Mouse (Mus musculus) limb, embryonic 10.5 days (tissue): ENCODE measurements around the gene Htra2. TPM values are rescaled to one million over a fixed set of nuclear protein-coding genes. Genes with fewer than 3 reads are reported as not detected.

Experiments
- DNase-seq: peaks from one replicate; pipeline ENCODE4 v3.0.0-alpha.2; 2017; ENCODE audit warnings: low spot score
- H3K27ac ChIP-seq: fragments of 300-500 bp; sonication (generic); 2 replicates; pipeline ENCODE4 v1.5.1; 2016; ENCODE audit warnings: mild to moderate bottlenecking
- H3K27me3 ChIP-seq: fragments of 300-500 bp; sonication (generic); 2 replicates; pipeline ENCODE4 v1.6.1; 2016; ENCODE audit warnings: low read depth, mild to moderate bottlenecking; ENCODE audit not compliant: poor library complexity, severe bottlenecking
- H3K36me3 ChIP-seq: fragments of 300-500 bp; sonication (generic); 2 replicates; pipeline ENCODE4 v1.6.1; 2016; ENCODE audit warnings: mild to moderate bottlenecking, moderate library complexity
- H3K4me1 ChIP-seq: fragments of 300-500 bp; sonication (generic); 2 replicates; pipeline ENCODE4 v1.6.1; 2016
- H3K4me3 ChIP-seq: fragments of 300-500 bp; sonication (generic); 2 replicates; pipeline ENCODE4 v1.5.1; 2016; ENCODE audit warnings: mild to moderate bottlenecking, moderate library complexity
- H3K9me3 ChIP-seq: fragments of 300-500 bp; sonication (generic); replicated peaks from 2 replicates; pipeline ENCODE4 v1.6.1; 2016; ENCODE audit warnings: mild to moderate bottlenecking
- WGBS: fragments of 180-500 bp; shearing (Covaris S2); methylation state at CpG from one replicate; pipeline ENCODE4 v1.1.7; 2016; 5-methylcytosine and 5-hydroxymethylcytosine counted together
- polyA plus RNA-seq: library from polyadenylated mRNA; unstranded; fragments of >200 nt; fragmentation: Nextera tagmentation; extraction: Ambion mirVana; gene quantifications from 2 replicates; pipeline ENCODE4 v1.2.1, GENCODE M21; 2016

Htra2 gene
- polyA plus RNA-seq, 1 experiment from 2014 or later, result 76.2 TPM

DNA sequence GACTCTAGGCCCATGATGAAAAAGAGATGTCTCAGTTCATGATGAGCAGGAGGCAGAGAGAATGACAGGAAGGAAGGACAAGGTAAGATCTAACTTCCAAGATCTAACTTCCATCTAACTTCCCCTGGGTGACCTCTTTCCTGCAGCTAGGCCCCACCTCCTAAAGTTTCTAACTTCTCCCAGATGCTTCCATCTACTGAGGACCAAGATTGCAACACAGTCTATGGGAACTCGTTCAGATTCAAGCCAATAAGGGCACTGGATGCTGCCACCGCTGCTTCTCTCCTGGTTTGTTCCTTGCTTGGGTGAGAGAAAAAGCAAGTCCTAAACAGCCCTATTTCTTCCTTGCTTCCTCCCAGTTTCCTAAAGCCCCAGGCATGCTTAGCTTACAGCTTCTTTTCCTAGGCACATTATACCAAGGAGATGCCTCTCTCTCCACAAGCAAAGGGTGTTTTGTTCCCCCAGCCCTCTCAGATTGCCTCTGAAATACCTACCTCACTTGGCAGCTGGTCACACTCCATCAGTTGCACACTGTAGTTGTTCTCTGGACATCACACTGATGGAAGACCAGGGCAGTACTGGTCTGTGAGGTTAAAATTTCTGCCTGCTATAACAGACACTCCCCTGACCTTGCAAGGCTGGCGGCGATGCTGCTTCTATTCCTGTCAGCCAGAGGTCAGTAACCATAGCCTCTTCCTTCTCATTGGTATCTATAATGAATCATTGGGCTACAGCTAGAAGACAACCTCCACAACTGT is 34.1 kb downstream of the Htra2 start:
- H3K4me3 ChIP-seq, result no peak overlapping the region
- H3K4me1 ChIP-seq, result peaks cover 4% of the 10 kb centered on the region
- no peaks in the 10 kb centered on the region for H3K27me3 ChIP-seq
- 85% methylated on average over 4 of the region's 4 CpGs for WGBS
- DNase-seq, result no peak
- H3K27ac ChIP-seq, result no peak overlapping the region
- no peaks in the 10 kb centered on the region for H3K9me3 ChIP-seq
- H3K36me3 ChIP-seq, result no peaks in the 10 kb centered on the region

DNA sequence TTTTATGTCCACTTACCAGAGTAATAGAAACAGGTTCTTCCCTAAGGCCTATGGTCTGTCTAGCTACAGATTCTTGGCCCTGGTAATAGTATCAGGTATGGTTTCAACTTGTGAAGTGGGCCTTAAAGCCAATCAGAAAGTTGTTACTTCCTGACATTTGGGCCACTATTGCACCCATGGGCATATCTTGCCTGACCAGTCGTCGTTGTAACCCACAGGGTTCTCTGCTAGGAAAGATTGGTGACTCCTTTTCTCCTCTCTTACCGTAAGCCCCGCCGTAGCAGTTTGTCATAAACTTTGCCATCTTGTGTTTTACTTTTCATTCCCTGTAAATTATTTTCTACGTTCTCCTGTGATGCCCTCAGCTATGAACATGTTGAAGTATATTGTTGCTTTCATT is 35.0 kb downstream of the Htra2 start:
- no peak overlapping the region for H3K4me3 ChIP-seq
- peaks cover 4% of the 10 kb centered on the region for H3K4me1 ChIP-seq
- H3K27me3 ChIP-seq, result no peaks in the 10 kb centered on the region
- 86% methylated on average over 6 of the region's 6 CpGs for WGBS
- H3K36me3 ChIP-seq, result no peaks in the 10 kb centered on the region
- H3K9me3 ChIP-seq, result no peaks in the 10 kb centered on the region
- no peak for DNase-seq
- H3K27ac ChIP-seq, result no peak overlapping the region

DNA sequence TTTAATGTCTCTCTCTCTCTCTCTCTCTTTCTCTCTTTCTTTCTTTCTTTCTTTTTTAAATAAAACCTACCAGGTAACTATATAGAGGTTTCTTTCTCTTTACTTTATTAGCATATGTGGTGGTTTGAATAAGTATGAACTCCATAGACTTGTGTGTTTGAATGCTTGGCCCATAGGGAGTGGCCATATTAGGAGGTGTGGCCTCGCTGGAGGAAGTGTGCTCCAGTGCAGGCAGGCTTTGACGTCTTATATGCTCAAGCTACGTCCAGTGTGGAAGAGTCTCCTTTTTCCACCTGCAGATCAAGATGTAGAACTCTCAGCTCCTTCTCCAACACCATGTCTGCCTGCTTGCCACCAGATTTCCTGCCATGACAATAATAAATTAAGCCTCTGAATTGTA is 36.0 kb downstream of the Htra2 start:
- no peak overlapping the region for H3K4me3 ChIP-seq
- no peaks in the 10 kb centered on the region for H3K9me3 ChIP-seq
- no peak for DNase-seq
- H3K4me1 ChIP-seq, result peaks cover 1% of the 10 kb centered on the region
- 80% methylated on average over 3 of the region's 3 CpGs for WGBS
- H3K27ac ChIP-seq, result no peak overlapping the region
- H3K36me3 ChIP-seq, result no peaks in the 10 kb centered on the region
- H3K27me3 ChIP-seq, result no peaks in the 10 kb centered on the region

DNA sequence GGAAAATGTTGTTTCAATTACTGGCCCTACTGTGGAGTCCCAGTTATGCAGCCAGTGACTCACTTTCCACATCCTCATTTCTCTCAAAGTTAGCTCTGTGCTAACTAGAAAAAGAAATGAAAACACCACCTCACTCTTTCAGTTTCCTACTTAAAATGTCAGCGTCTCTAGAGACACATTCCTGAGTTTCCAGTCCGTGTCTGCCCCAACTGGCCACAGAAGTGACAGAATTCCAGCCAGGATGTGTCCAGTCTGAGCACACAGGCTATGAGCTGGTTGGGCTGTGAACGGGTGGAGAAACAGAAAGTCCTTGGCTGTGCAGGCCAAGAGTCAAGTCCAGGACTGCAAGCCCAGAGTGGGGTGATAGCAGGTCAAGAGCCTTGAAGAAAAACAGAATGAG is 37.9 kb downstream of the Htra2 start:
- H3K4me3 ChIP-seq, result no peak overlapping the region
- 67% methylated on average over 3 of the region's 3 CpGs for WGBS
- peaks cover 2% of the 10 kb centered on the region for H3K4me1 ChIP-seq
- H3K27ac ChIP-seq, result no peak overlapping the region
- no peak for DNase-seq
- H3K36me3 ChIP-seq, result no peaks in the 10 kb centered on the region
- no peaks in the 10 kb centered on the region for H3K27me3 ChIP-seq
- no peaks in the 10 kb centered on the region for H3K9me3 ChIP-seq

DNA sequence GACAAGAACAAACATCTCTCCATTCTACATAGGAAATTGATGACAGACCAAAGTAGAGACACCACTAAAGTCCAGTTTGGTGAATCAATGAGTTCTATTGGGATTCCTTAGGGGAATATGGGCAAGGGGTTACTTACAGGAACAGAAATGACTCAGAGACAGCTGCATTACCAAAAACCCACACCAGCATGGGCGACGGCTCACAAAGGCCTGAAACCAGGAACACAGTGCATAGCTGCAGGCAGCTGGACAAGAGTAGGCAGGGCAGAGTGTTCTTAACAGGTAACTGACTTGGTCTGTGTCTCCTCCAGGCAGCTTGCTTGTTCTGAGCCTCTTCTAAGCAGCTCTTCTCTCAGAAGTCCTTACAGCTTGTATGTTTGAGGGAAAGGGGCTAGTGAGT is 39.3 kb downstream of the Htra2 start:
- 88% methylated on average over 2 of the region's 2 CpGs for WGBS
- H3K27ac ChIP-seq, result no peak overlapping the region
- peaks cover 2% of the 10 kb centered on the region for H3K4me1 ChIP-seq
- H3K27me3 ChIP-seq, result no peaks in the 10 kb centered on the region
- H3K36me3 ChIP-seq, result no peaks in the 10 kb centered on the region
- no peak overlapping the region for H3K4me3 ChIP-seq
- H3K9me3 ChIP-seq, result no peaks in the 10 kb centered on the region
- no peak for DNase-seq

DNA sequence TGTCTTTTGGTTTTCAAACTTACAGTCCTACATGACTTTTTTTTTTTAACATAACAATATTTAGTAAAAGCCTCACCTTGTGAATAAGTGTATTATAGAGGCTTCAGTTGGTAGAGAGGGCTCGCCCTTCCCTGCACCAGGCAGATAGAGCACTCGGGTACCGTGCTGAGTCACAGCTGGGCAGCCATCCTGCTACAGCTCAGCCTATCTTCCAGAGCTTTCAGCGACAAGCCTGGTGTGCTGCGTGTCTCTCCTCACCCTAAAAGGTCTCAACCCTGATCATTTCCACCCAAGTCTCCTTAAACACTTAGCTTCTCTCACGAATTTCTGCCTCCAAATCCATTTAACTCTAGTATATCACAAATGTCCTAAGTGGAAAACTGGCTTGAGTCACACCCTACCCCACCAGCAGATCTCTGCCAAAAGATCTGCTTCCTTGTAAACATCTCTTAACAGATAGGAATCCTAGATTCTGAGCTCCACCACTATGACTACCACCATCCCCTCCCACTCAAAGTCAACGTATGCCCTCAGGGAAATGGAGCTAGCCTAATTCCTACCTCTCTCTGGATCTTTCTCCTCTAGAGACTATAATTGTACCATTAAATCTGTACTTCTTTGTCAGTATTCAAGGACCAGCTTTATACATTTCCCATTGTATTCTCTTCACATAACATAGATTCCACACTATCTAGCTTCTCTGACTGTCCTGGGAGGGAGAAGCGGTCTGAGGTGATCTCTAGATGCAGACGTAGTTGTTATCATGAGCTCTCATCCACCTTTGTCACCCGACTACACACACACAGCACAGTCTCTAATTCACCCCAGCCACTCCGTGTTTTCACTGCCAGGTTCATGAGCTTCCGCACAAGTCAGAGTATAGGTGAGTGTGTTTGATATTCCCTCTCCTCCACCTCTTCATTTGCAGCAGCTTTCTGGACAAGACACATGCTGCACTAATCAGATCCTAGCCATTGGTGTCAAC is 40.3 kb downstream of the Htra2 start:
- H3K36me3 ChIP-seq, result no peaks in the 10 kb centered on the region
- H3K27me3 ChIP-seq, result no peaks in the 10 kb centered on the region
- no peak overlapping the region for H3K4me3 ChIP-seq
- H3K9me3 ChIP-seq, result no peaks in the 10 kb centered on the region
- 81% methylated on average over 12 of the region's 12 CpGs for WGBS
- H3K4me1 ChIP-seq, result peaks cover 2% of the 10 kb centered on the region
- no peak overlapping the region for H3K27ac ChIP-seq
- no peak for DNase-seq

DNA sequence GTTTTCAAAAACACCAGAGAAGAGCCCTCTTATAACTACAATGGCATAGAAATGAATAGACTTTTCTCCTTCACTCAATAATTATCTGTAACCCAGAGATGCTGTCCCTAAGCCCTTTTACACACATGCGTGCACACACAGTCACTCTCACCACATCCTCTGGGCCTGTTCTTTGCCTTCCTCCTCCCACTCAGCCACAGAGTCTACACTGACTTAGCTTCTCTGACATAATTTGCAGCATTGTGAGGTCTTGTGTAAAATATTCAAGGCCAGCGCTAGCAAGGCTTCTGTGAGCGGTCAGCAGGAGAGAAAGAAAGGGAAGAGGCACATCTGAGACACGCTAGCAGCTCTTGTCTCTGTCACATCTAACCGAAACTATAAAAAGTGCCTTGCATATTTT is 41.6 kb downstream of the Htra2 start:
- Histone ChIP-seq H3K4me3 (no peak overlapping the region), H3K27me3 (no peaks in the 10 kb centered on the region), H3K9me3 (no peaks in the 10 kb centered on the region), H3K4me1 (peaks cover 2% of the 10 kb centered on the region), H3K36me3 (no peaks in the 10 kb centered on the region), H3K27ac (no peak overlapping the region)
- WGBS, result 85% methylated on average over 5 of the region's 5 CpGs
- DNase-seq, result no peak

DNA sequence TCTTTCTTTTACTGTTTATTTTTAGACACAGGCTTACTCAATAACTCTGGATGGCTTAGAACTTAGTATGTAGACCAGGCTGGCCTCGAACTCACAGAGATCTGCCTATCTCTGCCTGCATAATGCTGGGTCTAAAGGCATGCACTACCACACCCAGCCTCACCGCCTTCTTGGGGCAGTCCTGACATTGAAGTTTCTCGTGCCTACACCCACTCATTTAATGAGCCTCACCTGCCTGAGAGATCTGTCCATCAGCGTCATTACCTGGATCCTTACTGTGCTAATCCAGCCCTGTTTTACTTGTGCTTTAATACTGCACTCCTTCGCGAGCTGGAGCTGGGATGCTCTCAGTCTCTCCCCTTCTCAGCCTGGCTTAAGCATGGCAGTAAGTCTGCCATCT is 43.3 kb downstream of the Htra2 start:
- no peaks in the 10 kb centered on the region for H3K27me3 ChIP-seq
- H3K27ac ChIP-seq, result no peak overlapping the region
- H3K9me3 ChIP-seq, result no peaks in the 10 kb centered on the region
- no peak overlapping the region for H3K4me3 ChIP-seq
- H3K4me1 ChIP-seq, result peaks cover 2% of the 10 kb centered on the region; the same call in 1 of the 2 replicates
- DNase-seq, result no peak
- no peaks in the 10 kb centered on the region for H3K36me3 ChIP-seq
- WGBS, result 80% methylated on average over 6 of the region's 6 CpGs

DNA sequence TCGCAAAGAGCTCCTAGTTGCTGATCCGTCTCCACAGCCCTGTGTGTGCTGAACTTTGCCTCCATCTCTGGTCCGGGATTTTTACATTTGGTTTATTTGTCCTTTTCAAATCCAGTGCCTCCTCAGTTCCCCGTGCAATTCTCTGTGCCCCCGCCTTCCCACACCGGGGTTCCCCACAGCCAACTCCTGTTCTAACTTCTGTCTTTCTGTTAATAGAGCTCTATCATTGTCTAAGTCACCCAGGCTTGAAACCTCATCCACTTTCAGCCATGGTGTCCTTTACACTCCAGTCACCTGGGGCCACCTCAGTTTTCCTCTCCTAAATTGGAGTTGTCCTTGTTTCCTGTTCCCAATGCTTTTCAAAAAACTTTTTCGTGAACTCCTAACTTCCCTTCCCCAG is 43.8 kb downstream of the Htra2 start:
- Histone ChIP-seq H3K27ac (no peak overlapping the region), H3K4me3 (no peak overlapping the region), H3K9me3 (no peaks in the 10 kb centered on the region), H3K4me1 (peaks cover 2% of the 10 kb centered on the region; the same call in 1 of the 2 replicates), H3K36me3 (no peaks in the 10 kb centered on the region), H3K27me3 (no peaks in the 10 kb centered on the region)
- 91% methylated on average over 7 of the region's 7 CpGs for WGBS
- no peak for DNase-seq

DNA sequence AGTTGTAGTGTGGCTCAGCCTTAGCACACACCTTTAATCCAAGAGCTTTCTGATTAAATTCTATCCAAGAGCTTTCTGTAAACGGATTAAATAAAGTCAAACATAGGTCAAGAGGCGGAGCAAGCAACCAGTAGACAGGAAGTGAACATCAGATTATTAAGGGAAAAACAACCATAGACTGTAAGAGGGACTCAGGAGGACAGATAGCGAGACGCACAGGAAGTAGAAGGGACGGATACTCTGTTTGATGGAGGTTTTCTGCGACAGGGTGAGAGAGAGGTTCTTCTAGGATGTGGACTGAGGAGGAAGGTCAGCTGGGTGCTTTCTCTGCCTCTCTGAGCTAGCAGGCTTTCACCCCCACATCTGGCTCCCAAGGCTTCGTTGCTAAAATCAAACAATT is 45.1 kb downstream of the Htra2 start:
- Histone ChIP-seq H3K4me3 (no peak overlapping the region), H3K36me3 (no peaks in the 10 kb centered on the region), H3K27ac (no peak overlapping the region), H3K9me3 (no peaks in the 10 kb centered on the region), H3K27me3 (no peaks in the 10 kb centered on the region), H3K4me1 (peaks cover 4% of the 10 kb centered on the region; the same call in 1 of the 2 replicates)
- DNase-seq, result no peak
- WGBS, result 78% methylated on average over 7 of the region's 7 CpGs

DNA sequence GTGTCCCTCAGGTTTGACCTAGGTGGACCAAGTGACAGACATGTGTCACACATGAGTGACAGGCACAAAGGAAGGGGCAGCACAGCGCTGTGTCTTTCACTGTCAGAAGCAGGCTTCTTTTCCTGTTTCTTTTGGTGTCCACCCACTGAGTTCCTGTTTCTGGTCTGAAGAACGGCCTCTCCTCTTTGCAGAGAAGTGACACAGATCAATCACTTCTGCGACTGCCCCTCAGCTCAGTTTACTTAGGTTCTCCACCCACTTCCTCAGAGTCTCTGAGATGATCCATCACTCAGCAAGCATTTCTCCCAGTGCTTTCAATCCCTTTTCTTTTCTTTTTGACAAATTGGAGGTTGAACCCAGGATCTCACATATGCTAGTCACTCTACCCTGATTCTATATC is 46.4 kb downstream of the Htra2 start:
- Histone ChIP-seq H3K27me3 (no peaks in the 10 kb centered on the region), H3K4me3 (no peak overlapping the region), H3K9me3 (no peaks in the 10 kb centered on the region), H3K27ac (no peak overlapping the region), H3K4me1 (peaks cover 9% of the 10 kb centered on the region; the same call in 1 of the 2 replicates), H3K36me3 (no peaks in the 10 kb centered on the region)
- DNase-seq, result no peak
- WGBS, result 43% methylated on average over 3 of the region's 3 CpGs

DNA sequence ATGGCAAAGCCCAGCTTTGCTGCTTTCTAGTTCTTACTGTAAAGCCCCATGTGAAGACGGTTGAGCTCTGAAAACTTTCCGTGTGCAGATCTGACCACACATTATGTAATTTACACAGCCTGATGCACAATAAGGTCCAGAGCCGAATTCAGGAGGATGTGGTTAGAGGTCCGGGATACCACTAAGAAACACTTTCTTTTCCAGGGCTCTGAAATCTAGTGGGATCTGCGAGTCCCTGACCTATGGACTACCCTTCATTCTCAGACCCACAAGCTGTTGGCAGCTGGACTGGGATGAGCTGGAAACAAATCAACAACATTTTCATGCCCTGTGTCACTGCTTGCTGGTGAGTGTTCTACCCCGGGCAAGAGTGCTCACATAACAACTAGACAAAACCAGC is 49.0 kb downstream of the Htra2 start:
- WGBS, result 87% methylated on average over 6 of the region's 6 CpGs
- Histone ChIP-seq H3K27me3 (no peaks in the 10 kb centered on the region), H3K4me1 (peaks cover 7% of the 10 kb centered on the region; the same call in 1 of the 2 replicates), H3K27ac (no peak overlapping the region), H3K36me3 (no peaks in the 10 kb centered on the region), H3K4me3 (no peak overlapping the region), H3K9me3 (no peaks in the 10 kb centered on the region)
- DNase-seq, result no peak

DNA sequence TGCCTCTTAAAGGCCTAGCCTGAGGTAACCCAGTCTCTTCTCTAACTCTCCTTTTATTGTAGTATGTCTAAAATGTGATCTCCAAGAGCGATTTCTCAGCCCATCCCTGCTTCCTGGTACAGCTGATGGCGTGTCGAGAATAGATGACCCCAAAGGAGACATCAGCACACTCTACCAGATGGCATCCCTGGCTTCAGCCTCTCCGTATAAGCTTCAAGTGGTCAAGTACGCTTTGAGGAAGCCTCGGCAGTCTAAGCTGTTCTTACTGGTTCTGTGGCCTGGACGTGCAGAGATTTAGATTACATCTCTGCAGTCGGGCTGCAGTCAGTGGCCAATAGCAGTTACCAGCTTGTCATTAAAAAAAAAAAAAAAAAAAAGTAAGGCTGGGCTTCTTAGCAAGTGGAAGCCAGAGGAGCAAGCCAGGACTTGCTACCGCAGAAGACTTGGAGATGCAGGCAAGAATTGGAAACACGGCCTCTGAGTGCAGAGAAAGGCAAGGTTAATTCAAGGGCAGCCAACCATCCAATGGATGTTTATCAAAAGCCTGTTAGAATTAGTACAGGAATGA is 49.5 kb downstream of the Htra2 start:
- 80% methylated on average over 10 of the region's 10 CpGs for WGBS
- H3K4me3 ChIP-seq, result no peak overlapping the region
- H3K9me3 ChIP-seq, result no peaks in the 10 kb centered on the region
- peaks cover 7% of the 10 kb centered on the region; the same call in 1 of the 2 replicates for H3K4me1 ChIP-seq
- no peaks in the 10 kb centered on the region for H3K27me3 ChIP-seq
- no peak for DNase-seq
- H3K27ac ChIP-seq, result no peak overlapping the region
- no peaks in the 10 kb centered on the region for H3K36me3 ChIP-seq
